Mouse (Mus musculus): ENCODE measurements at regions not wholly inside any gene's neighbourhood (a gene's known extent, or its start where the extent isn't known, plus 50 kb on each side); places are given as distances from the start of the nearest gene placed in this dataset.
A peak's percentile ranks its signal among the peaks of the same experiment; 100 is the strongest.

DNA sequence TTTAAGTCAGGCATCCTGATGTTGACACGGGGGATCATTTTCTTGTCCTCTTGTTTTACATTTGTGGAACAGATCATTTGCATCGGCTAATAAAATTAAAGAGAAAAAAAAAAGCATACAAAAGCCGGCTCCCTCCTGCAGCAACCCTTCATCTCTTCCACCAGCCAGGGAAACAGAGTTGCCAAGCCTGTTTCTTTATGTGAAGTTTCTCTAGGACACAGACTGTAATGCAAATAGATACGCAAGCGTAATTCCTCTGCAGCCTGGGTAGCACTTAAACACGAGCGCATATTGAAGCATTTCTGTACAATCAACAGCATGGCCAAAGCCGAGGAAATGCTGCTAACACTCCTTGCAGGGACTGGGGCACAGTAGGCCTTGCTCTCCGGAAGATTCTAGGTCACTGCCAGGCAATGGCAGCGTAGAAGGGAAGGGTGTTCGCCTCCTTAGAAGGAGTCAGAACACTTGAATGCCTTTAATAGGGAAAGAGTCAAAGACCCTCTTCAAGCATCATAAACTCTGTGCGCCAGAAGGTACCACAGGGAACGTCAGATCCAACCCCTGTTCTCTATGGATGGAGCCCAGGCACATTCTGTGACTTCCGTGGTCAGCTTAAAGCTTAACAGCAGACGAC is 425.3 kb upstream of the Smim15 start:
- peak overlapping the region; percentile 44 for H3K9ac ChIP-seq (replicated peaks; ENCODE audit: low read length)
- peaks cover 25% of the 10 kb centered on the region for H3K4me1 ChIP-seq (ENCODE audit: insufficient read depth, low read length)
- H3K4me3 ChIP-seq (ENCODE audit: low read length): no peak overlapping the region
- ATAC-seq (ENCODE audit: low FRiP score, low TSS enrichment): peak; percentile 60
- H3K36me3 ChIP-seq (ENCODE audit: insufficient read depth, low read length): no peaks in the 10 kb centered on the region
- H3K4me2 ChIP-seq (replicated peaks; ENCODE audit: low read depth, low read length): peak overlapping the region; percentile 31
- no peaks in the 10 kb centered on the region for H3K27me3 ChIP-seq (ENCODE audit: insufficient read depth, low read length)
- WGBS: 31% methylated on average over 15 of the region's 15 CpGs
- H3K27ac ChIP-seq (ENCODE audit: low read length): 0 out of 2 replicates have a peak overlapping the region, but pooled peaks have one; percentile 45
- H3K9me3 ChIP-seq (ENCODE audit: low read length): no peaks in the 10 kb centered on the region

- H3K4me1 ChIP-seq (ENCODE audit: insufficient read depth, low read length): peaks cover 25% of the 10 kb centered on the region
- no peak for ATAC-seq (ENCODE audit: low FRiP score, low TSS enrichment)
- H3K9ac ChIP-seq (replicated peaks; ENCODE audit: low read length): no peak overlapping the region
- 28% methylated on average over 8 of the region's 8 CpGs for WGBS
- H3K4me3 ChIP-seq (ENCODE audit: low read length): no peak overlapping the region
- H3K27me3 ChIP-seq (ENCODE audit: insufficient read depth, low read length): no peaks in the 10 kb centered on the region
- no peaks in the 10 kb centered on the region for H3K36me3 ChIP-seq (ENCODE audit: insufficient read depth, low read length)
- H3K27ac ChIP-seq (ENCODE audit: low read length): no peak overlapping the region
- H3K4me2 ChIP-seq (replicated peaks; ENCODE audit: low read depth, low read length): no peak overlapping the region
- H3K9me3 ChIP-seq (ENCODE audit: low read length): no peaks in the 10 kb centered on the region
Observed at GRCm38 (mm10) chr13:107618369-107618771, 425.9 kb upstream of the Smim15 start.

- Histone ChIP-seq H3K27ac (ENCODE audit: low read length) (no peak overlapping the region), H3K4me3 (ENCODE audit: low read length) (no peak overlapping the region), H3K9me3 (ENCODE audit: low read length) (no peaks in the 10 kb centered on the region), H3K27me3 (ENCODE audit: insufficient read depth, low read length) (no peaks in the 10 kb centered on the region), H3K4me1 (ENCODE audit: insufficient read depth, low read length) (peaks cover 25% of the 10 kb centered on the region), H3K36me3 (ENCODE audit: insufficient read depth, low read length) (no peaks in the 10 kb centered on the region), H3K9ac (replicated peaks; ENCODE audit: low read length) (no peak overlapping the region), H3K4me2 (replicated peaks; ENCODE audit: low read depth, low read length) (no peak overlapping the region)
- no peak for ATAC-seq (ENCODE audit: low FRiP score, low TSS enrichment)
- WGBS: 69% methylated on average over 2 of the region's 2 CpGs
Observed at GRCm38 (mm10) chr13:107617582-107617981, 426.7 kb upstream of the Smim15 start.

GRCm38 (mm10) chr13:107616775-107617174 is 427.5 kb upstream of the Smim15 start:
- no peaks in the 10 kb centered on the region for H3K27me3 ChIP-seq (ENCODE audit: insufficient read depth, low read length)
- H3K9ac ChIP-seq (replicated peaks; ENCODE audit: low read length): no peak overlapping the region
- no peak for ATAC-seq (ENCODE audit: low FRiP score, low TSS enrichment)
- H3K4me1 ChIP-seq (ENCODE audit: insufficient read depth, low read length): peaks cover 25% of the 10 kb centered on the region
- WGBS: 81% methylated on average over 4 of the region's 4 CpGs
- H3K36me3 ChIP-seq (ENCODE audit: insufficient read depth, low read length): no peaks in the 10 kb centered on the region
- H3K4me2 ChIP-seq (replicated peaks; ENCODE audit: low read depth, low read length): no peak overlapping the region
- H3K4me3 ChIP-seq (ENCODE audit: low read length): no peak overlapping the region
- H3K27ac ChIP-seq (ENCODE audit: low read length): no peak overlapping the region
- no peaks in the 10 kb centered on the region for H3K9me3 ChIP-seq (ENCODE audit: low read length)

DNA sequence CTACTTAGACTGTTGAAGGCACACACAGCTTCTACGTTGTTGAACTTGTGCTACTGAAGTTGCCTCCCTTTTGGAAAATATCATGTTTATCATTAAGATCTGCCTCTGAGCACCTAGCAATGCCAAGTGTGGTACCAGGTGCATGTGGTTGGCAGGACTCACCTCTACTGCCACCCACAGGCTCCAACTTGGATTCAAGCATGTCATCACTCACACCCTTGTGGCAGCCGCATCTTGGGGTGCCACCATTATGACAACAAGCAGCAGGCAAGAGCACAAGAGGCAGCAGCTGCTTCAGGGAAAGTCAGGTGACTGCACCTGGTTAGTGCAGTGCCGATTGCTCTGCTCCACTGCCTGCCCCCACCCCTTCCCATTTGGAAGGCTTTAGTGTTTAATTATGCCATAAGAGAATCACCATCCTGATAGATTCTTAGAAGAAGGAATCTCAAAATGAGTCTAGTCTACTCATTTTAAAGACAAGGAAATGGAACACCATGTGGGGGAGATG is 435.2 kb upstream of the Smim15 start:
- Histone ChIP-seq H3K9me3 (ENCODE audit: low read length) (no peaks in the 10 kb centered on the region), H3K36me3 (ENCODE audit: insufficient read depth, low read length) (no peaks in the 10 kb centered on the region), H3K4me2 (replicated peaks; ENCODE audit: low read depth, low read length) (no peak overlapping the region), H3K27me3 (ENCODE audit: insufficient read depth, low read length) (no peaks in the 10 kb centered on the region), H3K9ac (replicated peaks; ENCODE audit: low read length) (no peak overlapping the region), H3K4me1 (ENCODE audit: insufficient read depth, low read length) (peaks cover 7% of the 10 kb centered on the region; the same call in 1 of the 2 replicates), H3K27ac (ENCODE audit: low read length) (no peak overlapping the region), H3K4me3 (ENCODE audit: low read length) (no peak overlapping the region)
- no peak for ATAC-seq (ENCODE audit: low FRiP score, low TSS enrichment)
- WGBS: 62% methylated on average over 3 of the region's 3 CpGs

DNA sequence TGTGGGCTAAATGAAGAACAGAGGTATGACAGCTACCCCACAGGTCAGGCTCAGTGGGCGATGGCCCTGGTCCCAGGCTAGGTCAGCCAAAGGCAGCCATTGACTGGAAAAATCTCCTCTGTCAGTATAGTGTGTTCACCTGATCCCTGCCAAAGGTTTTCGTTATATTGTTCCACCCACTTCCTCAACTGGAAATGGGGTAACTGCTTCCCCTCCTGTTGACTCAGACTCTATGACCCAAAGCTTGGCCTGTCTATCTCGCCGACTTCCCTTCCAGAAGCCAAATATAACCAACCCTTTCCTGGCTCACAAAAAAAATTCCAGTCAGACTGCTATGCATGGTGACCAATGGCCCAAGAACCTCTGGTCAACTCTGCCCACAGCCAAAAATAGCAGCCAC is 437.0 kb upstream of the Smim15 start:
- no peak overlapping the region for H3K9ac ChIP-seq (replicated peaks; ENCODE audit: low read length)
- H3K4me2 ChIP-seq (replicated peaks; ENCODE audit: low read depth, low read length): no peak overlapping the region
- no peaks in the 10 kb centered on the region for H3K27me3 ChIP-seq (ENCODE audit: insufficient read depth, low read length)
- 56% methylated on average over 4 of the region's 4 CpGs for WGBS
- H3K9me3 ChIP-seq (ENCODE audit: low read length): peaks cover 10% of the 10 kb centered on the region; the same call in 1 of the 2 replicates
- no peaks in the 10 kb centered on the region for H3K36me3 ChIP-seq (ENCODE audit: insufficient read depth, low read length)
- no peak overlapping the region for H3K4me3 ChIP-seq (ENCODE audit: low read length)
- peaks cover 7% of the 10 kb centered on the region; the same call in 1 of the 2 replicates for H3K4me1 ChIP-seq (ENCODE audit: insufficient read depth, low read length)
- ATAC-seq (ENCODE audit: low FRiP score, low TSS enrichment): no peak
- H3K27ac ChIP-seq (ENCODE audit: low read length): no peak overlapping the region

DNA sequence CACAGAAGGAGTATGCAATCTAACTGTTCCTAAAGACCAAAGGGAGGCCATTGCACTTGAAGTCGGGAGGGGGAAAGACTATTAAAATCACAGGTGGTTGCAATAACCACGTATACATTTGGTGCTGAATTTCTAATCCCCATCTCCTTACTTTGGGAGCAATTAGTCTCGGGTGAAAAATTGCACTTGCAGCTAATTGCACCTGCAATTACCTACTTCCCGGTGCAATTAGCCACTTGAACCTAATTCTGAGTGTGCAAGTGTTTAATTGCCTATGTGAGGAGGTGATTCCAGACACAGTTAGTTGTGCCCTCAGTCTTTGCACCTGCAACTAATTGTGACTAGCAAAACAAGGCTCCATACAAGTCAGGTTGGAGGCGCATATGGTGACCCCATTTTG is 442.1 kb upstream of the Smim15 start:
- peaks cover 17% of the 10 kb centered on the region for H3K4me1 ChIP-seq (ENCODE audit: insufficient read depth, low read length)
- no peak overlapping the region for H3K9ac ChIP-seq (replicated peaks; ENCODE audit: low read length)
- H3K27ac ChIP-seq (ENCODE audit: low read length): no peak overlapping the region
- H3K36me3 ChIP-seq (ENCODE audit: insufficient read depth, low read length): no peaks in the 10 kb centered on the region
- ATAC-seq (ENCODE audit: low FRiP score, low TSS enrichment): no peak
- no peak overlapping the region for H3K4me2 ChIP-seq (replicated peaks; ENCODE audit: low read depth, low read length)
- H3K4me3 ChIP-seq (ENCODE audit: low read length): no peak overlapping the region
- H3K27me3 ChIP-seq (ENCODE audit: insufficient read depth, low read length): no peaks in the 10 kb centered on the region
- 36% methylated on average over 5 of the region's 5 CpGs for WGBS
- peaks cover 10% of the 10 kb centered on the region; the same call in 1 of the 2 replicates for H3K9me3 ChIP-seq (ENCODE audit: low read length)

- Histone ChIP-seq H3K36me3 (ENCODE audit: insufficient read depth, low read length) (no peaks in the 10 kb centered on the region), H3K4me1 (ENCODE audit: insufficient read depth, low read length) (peaks cover 16% of the 10 kb centered on the region), H3K4me2 (replicated peaks; ENCODE audit: low read depth, low read length) (0 out of 2 replicates have a peak overlapping the region, but pooled peaks have one; percentile 32), H3K9ac (replicated peaks; ENCODE audit: low read length) (no peak overlapping the region), H3K4me3 (ENCODE audit: low read length) (no peak overlapping the region), H3K27ac (ENCODE audit: low read length) (peak overlapping the region; percentile 21; the same call in 1 of the 2 replicates), H3K9me3 (ENCODE audit: low read length) (peaks cover 10% of the 10 kb centered on the region; the same call in 1 of the 2 replicates), H3K27me3 (ENCODE audit: insufficient read depth, low read length) (no peaks in the 10 kb centered on the region)
- ATAC-seq (ENCODE audit: low FRiP score, low TSS enrichment): no peak
- 91% methylated on average over 4 of the region's 4 CpGs for WGBS
Observed at GRCm38 (mm10) chr13:107601132-107601439, 443.2 kb upstream of the Smim15 start.

GRCm38 (mm10) chr13:107600331-107601131 is 443.7 kb upstream of the Smim15 start:
- no peak overlapping the region for H3K4me3 ChIP-seq (ENCODE audit: low read length)
- peaks cover 16% of the 10 kb centered on the region for H3K4me1 ChIP-seq (ENCODE audit: insufficient read depth, low read length)
- WGBS: 16% methylated on average over 14 of the region's 22 CpGs
- peak; percentile 88 for ATAC-seq (ENCODE audit: low FRiP score, low TSS enrichment)
- no peaks in the 10 kb centered on the region for H3K27me3 ChIP-seq (ENCODE audit: insufficient read depth, low read length)
- peak overlapping the region; percentile 21; the same call in 1 of the 2 replicates for H3K27ac ChIP-seq (ENCODE audit: low read length)
- no peaks in the 10 kb centered on the region for H3K36me3 ChIP-seq (ENCODE audit: insufficient read depth, low read length)
- H3K4me2 ChIP-seq (replicated peaks; ENCODE audit: low read depth, low read length): peak overlapping the region; percentile 32
- no peak overlapping the region for H3K9ac ChIP-seq (replicated peaks; ENCODE audit: low read length)
- H3K9me3 ChIP-seq (ENCODE audit: low read length): peaks cover 10% of the 10 kb centered on the region; the same call in 1 of the 2 replicates

Data from kidney, embryonic 16.5 days (tissue).